Mouse (Mus musculus) heart, adult 2 months (tissue): ENCODE data around the gene Sipa1l2.

Experiments used
- CTCF ChIP-seq: fragments of 200-600 bp; IDR thresholded peaks from 2 replicates; pipeline ENCODE4 v1.8.1; 2022; ENCODE audit warnings: antibody characterized with exemption, mild to moderate bottlenecking, moderate library complexity
- EP300 ChIP-seq: fragments of 200-500 bp; IDR thresholded peaks from 2 replicates; pipeline ENCODE4 v1.6.1; 2011; ENCODE audit warnings: low read depth, low read length, control low read depth; ENCODE audit not compliant: insufficient read depth
- POLR2A ChIP-seq: fragments of 200-500 bp; IDR thresholded peaks from 2 replicates; pipeline ENCODE4 v1.6.1; 2011; ENCODE audit warnings: mild to moderate bottlenecking, low read depth, low read length, control low read depth; ENCODE audit not compliant: insufficient read depth

DNA sequence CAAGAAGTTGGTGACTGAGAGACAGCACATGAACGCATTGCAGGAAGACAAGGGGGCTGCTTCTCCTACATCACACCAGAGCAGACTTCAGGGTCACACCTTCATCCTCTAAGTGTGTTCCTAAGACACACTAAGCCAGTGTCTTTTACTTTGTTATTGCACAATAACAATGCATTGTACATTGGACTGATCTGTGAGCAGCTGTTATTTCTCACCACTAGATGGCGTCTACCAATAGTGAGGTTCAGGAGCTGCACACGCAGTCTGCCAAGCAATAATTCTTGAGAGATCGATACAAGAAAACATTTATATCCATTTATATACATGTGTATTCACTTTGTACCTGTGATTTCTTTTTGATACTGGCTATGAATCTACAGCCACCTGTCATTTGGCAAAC is 4.7 kb upstream of the Sipa1l2 start:
- TF ChIP-seq CTCF (peak; percentile 94), EP300 (no peak), POLR2A (no peak)
